15 mouse cellular contexts compared by ENCODE assay signal in the genomic region with DNA sequence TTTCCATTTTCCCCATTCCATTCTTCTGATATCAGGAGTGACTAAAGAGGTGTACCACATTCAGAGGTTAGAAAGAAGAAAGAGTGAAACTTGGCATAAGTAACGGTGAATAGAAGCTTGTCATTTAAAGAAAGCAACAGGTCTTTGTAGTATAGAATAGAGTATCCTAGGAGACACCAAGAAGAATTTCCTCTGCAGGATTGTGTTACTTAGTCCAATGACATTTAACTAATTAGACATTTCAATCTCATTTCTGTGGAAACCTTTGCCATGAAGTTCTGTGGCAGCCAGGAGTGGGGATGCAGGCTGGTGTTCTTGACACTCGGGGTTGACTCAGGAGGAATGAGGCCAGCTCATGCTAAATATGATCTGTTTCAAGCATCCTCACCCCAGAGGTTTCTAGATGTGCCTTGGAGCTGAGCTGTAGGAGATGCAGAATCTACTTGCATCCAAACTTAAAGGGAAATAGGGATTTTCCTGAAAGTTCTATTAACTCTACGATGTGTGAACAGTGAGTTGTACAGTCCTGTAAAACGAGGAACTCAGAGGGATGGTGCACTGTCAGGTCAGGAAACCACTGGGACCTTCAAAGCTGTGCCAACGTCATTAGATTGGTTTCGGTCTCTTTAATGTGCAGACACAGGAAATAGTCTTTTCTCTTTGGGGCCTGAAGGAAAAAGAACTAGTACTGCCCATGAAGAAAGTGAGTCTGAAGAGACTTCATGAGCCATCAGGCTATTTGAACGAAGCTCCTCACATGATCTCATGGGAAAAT. TPM values are rescaled to one million over a fixed set of nuclear protein-coding genes. Genes with fewer than 3 reads are reported as not detected.
DNase-seq lines count a peak whose midpoint lies in the region; ATAC-seq and TF ChIP-seq lines count a peak whose summit lies in the region.
"Had no signal": no experiment of that assay in that cellular context is flagged by ENCODE, and none has a peak within 500 bp of the region (broad histone marks: within the 10 kb centered on the region; RNA-seq: fewer than 3 reads in every experiment).

No protein-coding gene starts in this region.

- no peaks in the 10 kb centered on the region for H3K79me2 ChIP-seq in CH12.LX (replicated peaks; ENCODE audit: control insufficient read depth, extremely low read depth, insufficient read depth, poor library complexity, severe bottlenecking)

- dilution Hi-C loops in CH12.LX (cut with MboI; ENCODE audit: extremely low pct_ligation_motif_present, extremely low pct_unique_long_range_greater_than_20kb, low sequenced_read_pairs) = no loop called here

- H3K4me3 ChIP-seq in midbrain, embryonic 10.5 days = no peak overlapping the region
- no peak overlapping the region for H3K4me3 ChIP-seq in midbrain, embryonic 15.5 days
- H3K4me3 ChIP-seq in CH12.LX (replicated peaks in 1 of 3; ENCODE audit: low read depth in 2 of 3, low read length in 2 of 3, poor library complexity in 1 of 3) = no peak overlapping the region
- H3K4me3 ChIP-seq in forebrain, embryonic 15.5 days = no peak overlapping the region
- no peak overlapping the region for H3K4me3 ChIP-seq in midbrain, embryonic 13.5 days (replicated peaks)
- H3K4me3 ChIP-seq: embryonic facial prominence, embryonic 13.5 days; left cerebral cortex, adult 2 months; limb, embryonic 13.5 days had no signal

- peaks cover 9% of the 10 kb centered on the region; the same call in 1 of the 2 replicates for H3K27me3 ChIP-seq in midbrain, embryonic 10.5 days (ENCODE audit: low read depth, poor library complexity, severe bottlenecking)
- no peaks in the 10 kb centered on the region for H3K27me3 ChIP-seq in midbrain, embryonic 15.5 days (replicated peaks)
- H3K27me3 ChIP-seq in CH12.LX (replicated peaks) = no peaks in the 10 kb centered on the region
- H3K27me3 ChIP-seq in forebrain, embryonic 15.5 days = no peaks in the 10 kb centered on the region
- H3K27me3 ChIP-seq in midbrain, embryonic 13.5 days = no peaks in the 10 kb centered on the region

- H3K36me3 ChIP-seq in midbrain, embryonic 10.5 days = no peaks in the 10 kb centered on the region
- H3K36me3 ChIP-seq in midbrain, embryonic 15.5 days (replicated peaks) = no peaks in the 10 kb centered on the region
- no peaks in the 10 kb centered on the region for H3K36me3 ChIP-seq in CH12.LX (replicated peaks in 1 of 2; ENCODE audit: control insufficient read depth in 1 of 2, insufficient read depth in 1 of 2, low read length in 1 of 2)
- no peaks in the 10 kb centered on the region for H3K36me3 ChIP-seq in forebrain, embryonic 15.5 days
- H3K36me3 ChIP-seq in midbrain, embryonic 13.5 days = no peaks in the 10 kb centered on the region
- H3K36me3 ChIP-seq: embryonic facial prominence, embryonic 13.5 days; limb, embryonic 13.5 days had no signal

- in situ Hi-C loops in CH12.LX (cut with MboI; ENCODE audit: low pct_ligation_motif_present, low pct_unique_long_range_greater_than_20kb, low sequenced_read_pairs) = no loop called here

- TF ChIP-seq CTCF in CH12.LX (conservative IDR thresholded peaks at IDR 0.05 in 1 of 2, IDR thresholded peaks at IDR 0.05 in 1 of 2; ENCODE audit: low read depth in 2 of 2, low read length in 2 of 2) = no peak

- H3K4me1 ChIP-seq in midbrain, embryonic 10.5 days = peaks cover 12% of the 10 kb centered on the region
- H3K4me1 ChIP-seq in midbrain, embryonic 15.5 days = peaks cover under 1% of the 10 kb centered on the region; the same call in 1 of the 2 replicates
- peaks cover 5 to 6% of the 10 kb centered on the region in 2 experiments for H3K4me1 ChIP-seq in CH12.LX (ENCODE audit: control insufficient read depth in 1 of 2, insufficient read depth in 2 of 2)
- no peaks in the 10 kb centered on the region for H3K4me1 ChIP-seq in forebrain, embryonic 15.5 days
- H3K4me1 ChIP-seq in midbrain, embryonic 13.5 days (replicated peaks) = 0 out of 2 replicates have a peak, but pooled peaks cover under 1% of the 10 kb centered on the region
- H3K4me1 ChIP-seq: embryonic facial prominence, embryonic 13.5 days; limb, embryonic 13.5 days had no signal

- no peak overlapping the region for H3K4me2 ChIP-seq in midbrain, embryonic 15.5 days
- peak overlapping the region; percentile 34 for H3K4me2 ChIP-seq in CH12.LX (ENCODE audit: insufficient read depth, low read depth, poor library complexity, severe bottlenecking)
- no peak overlapping the region for H3K4me2 ChIP-seq in forebrain, embryonic 15.5 days (replicated peaks)
- no peak overlapping the region for H3K4me2 ChIP-seq in midbrain, embryonic 13.5 days (replicated peaks)
- H3K4me2 ChIP-seq: embryonic facial prominence, embryonic 13.5 days; limb, embryonic 13.5 days had no signal

- H3K27ac ChIP-seq in midbrain, embryonic 10.5 days (replicated peaks) = 0 out of 2 replicates have a peak overlapping the region, but pooled peaks have one; percentile 23
- no peak overlapping the region for H3K27ac ChIP-seq in midbrain, embryonic 15.5 days
- no peak overlapping the region for H3K27ac ChIP-seq in CH12.LX (ENCODE audit: insufficient read depth, low read depth)
- H3K27ac ChIP-seq in forebrain, embryonic 15.5 days (replicated peaks) = no peak overlapping the region
- H3K27ac ChIP-seq in midbrain, embryonic 13.5 days = no peak overlapping the region
- H3K27ac ChIP-seq: embryonic facial prominence, embryonic 13.5 days; left cerebral cortex, adult 2 months; limb, embryonic 13.5 days had no signal

- no peak overlapping the region for H3K9ac ChIP-seq in midbrain, embryonic 15.5 days
- no peak overlapping the region for H3K9ac ChIP-seq in CH12.LX (ENCODE audit: insufficient read depth, low read depth)
- no peak overlapping the region for H3K9ac ChIP-seq in forebrain, embryonic 15.5 days (replicated peaks)
- no peak overlapping the region for H3K9ac ChIP-seq in midbrain, embryonic 13.5 days (replicated peaks)
- H3K9ac ChIP-seq: embryonic facial prominence, embryonic 13.5 days; limb, embryonic 13.5 days; liver, postnatal 0 days had no signal

- peaks cover 3% of the 10 kb centered on the region; the same call in 1 of the 2 replicates for H3K9me3 ChIP-seq in midbrain, embryonic 10.5 days (replicated peaks)
- H3K9me3 ChIP-seq in midbrain, embryonic 15.5 days = no peaks in the 10 kb centered on the region
- H3K9me3 ChIP-seq in CH12.LX (replicated peaks; ENCODE audit: low read length) = no peaks in the 10 kb centered on the region
- no peaks in the 10 kb centered on the region for H3K9me3 ChIP-seq in forebrain, embryonic 15.5 days
- H3K9me3 ChIP-seq in midbrain, embryonic 13.5 days = peaks cover 2% of the 10 kb centered on the region; the same call in 1 of the 2 replicates
- H3K9me3 ChIP-seq: embryonic facial prominence, embryonic 13.5 days; limb, embryonic 13.5 days had no signal

- TF ChIP-seq POLR2A in CH12.LX (IDR thresholded peaks at IDR 0.05; ENCODE audit: low read depth, low read length) = no peak

- no peak for DNase-seq in midbrain, embryonic 10.5 days (ENCODE audit: low spot score)
- DNase-seq in CH12.LX (ENCODE audit: extremely low read depth) = no peak
- no peak for DNase-seq in right cerebral cortex, postnatal 14 days
- DNase-seq: adrenal gland, postnatal 36 days; cerebellum, postnatal 10 days; kidney, postnatal 10 days; liver, postnatal 0 days; right cerebral cortex, adult 18-20 months had no signal

- WGBS in midbrain, embryonic 10.5 days = 68% methylated on average over 7 of the region's 7 CpGs
- 60% methylated on average over 7 of the region's 7 CpGs for WGBS in midbrain, embryonic 15.5 days
- 57% methylated on average over 7 of the region's 7 CpGs for WGBS in forebrain, embryonic 15.5 days
- WGBS in midbrain, embryonic 13.5 days = 59% methylated on average over 7 of the region's 7 CpGs

- no peak for TF ChIP-seq RAD21 in CH12.LX (IDR thresholded peaks at IDR 0.05; ENCODE audit: low read depth, low read length)

- TF ChIP-seq EP300 in CH12.LX (IDR thresholded peaks at IDR 0.05; ENCODE audit: low read length) = no peak

- ATAC-seq in midbrain, embryonic 15.5 days (replicated peaks) = no peak
- peak; percentile 51; the same call in 1 of the 2 replicates for ATAC-seq in forebrain, embryonic 15.5 days (replicated peaks)
- 0 out of 2 replicates have a peak, but pooled peaks have one; percentile 17 for ATAC-seq in midbrain, embryonic 13.5 days
- no peak for ATAC-seq in megakaryocyte-erythroid progenitor cell, adult 5-6 weeks (replicated peaks; ENCODE audit: low FRiP score, low TSS enrichment, poor library complexity, severe bottlenecking)
- ATAC-seq: liver, postnatal 0 days had no signal

TF ChIP-seq in CH12.LX, 34 proteins besides CTCF, POLR2A, EP300 and RAD21:
- TF ChIP-seq BHLHE40 (IDR thresholded peaks at IDR 0.05; ENCODE audit: low read depth, low read length) = peak; percentile 27; the same call in 1 of the 2 replicates
- TF ChIP-seq ZKSCAN1 (IDR thresholded peaks at IDR 0.05; ENCODE audit: borderline replicate concordance, low read depth, low read length) = no peak

RNA-seq across cellular contexts. Expression of a gene that starts 6.1 kb away (rescaled TPM):
- 48.9 and 81.8 TPM in 2 replicates for polyA plus RNA-seq in midbrain, embryonic 10.5 days (2016; fragmentation: Nextera tagmentation; extraction: Ambion mirVana)
- 84.8 and 94.4 TPM in 2 replicates for polyA plus RNA-seq in midbrain, embryonic 15.5 days (2015; fragmentation: Nextera tagmentation; extraction: Ambion mirVana)
- not detected in 2 replicates for total RNA-seq in CH12.LX (2012; rRNA removed)
- total RNA-seq in CH12.LX (2014; rRNA removed) = not detected in 2 replicates
- polyA plus RNA-seq in CH12.LX (2012; ENCODE audit: insufficient read length, low read depth) = not detected in 2 replicates
- 48.9 and 61.8 TPM in 2 replicates for polyA plus RNA-seq in forebrain, embryonic 15.5 days (2015; fragmentation: Nextera tagmentation; extraction: Ambion mirVana)
- 86.9 and 105 TPM in 2 replicates for polyA plus RNA-seq in midbrain, embryonic 13.5 days (2015; fragmentation: Nextera tagmentation; extraction: Ambion mirVana)
- total RNA-seq in megakaryocyte-erythroid progenitor cell, adult 5-6 weeks (2014; fragmentation: Nextera tagmentation) = not detected in 2 replicates
- total RNA-seq in megakaryocyte-erythroid progenitor cell, adult 5-6 weeks (2017) = not detected in 2 replicates

Comparison
In these comparisons a context has a peak if more than half of its experiments do, and no peak if none do; other contexts are left out.
1. ATAC-seq: peak in forebrain, embryonic 15.5 days (single experiment) and midbrain, embryonic 13.5 days (single experiment); none in midbrain, embryonic 15.5 days (single experiment) and megakaryocyte-erythroid progenitor cell, adult 5-6 weeks (single experiment).
2. RNA of a gene that starts 6.1 kb away (polyA plus RNA-seq): 86.9 to 105 TPM in midbrain, embryonic 13.5 days, 84.8 to 94.4 TPM in midbrain, embryonic 15.5 days, 48.9 to 61.8 TPM in forebrain, embryonic 15.5 days and 48.9 to 81.8 TPM in midbrain, embryonic 10.5 days; not detected in CH12.LX; every median in the first group is over 10 times any median in the second.